Mouse (Mus musculus): ENCODE results near the gene Csnk1d. TPM values are rescaled to one million over a fixed set of nuclear protein-coding genes. Genes with fewer than 3 reads are reported as not detected.

Csnk1d gene
- total RNA-seq, 1 experiment from 2014 or later: 65.0 TPM

DNA sequence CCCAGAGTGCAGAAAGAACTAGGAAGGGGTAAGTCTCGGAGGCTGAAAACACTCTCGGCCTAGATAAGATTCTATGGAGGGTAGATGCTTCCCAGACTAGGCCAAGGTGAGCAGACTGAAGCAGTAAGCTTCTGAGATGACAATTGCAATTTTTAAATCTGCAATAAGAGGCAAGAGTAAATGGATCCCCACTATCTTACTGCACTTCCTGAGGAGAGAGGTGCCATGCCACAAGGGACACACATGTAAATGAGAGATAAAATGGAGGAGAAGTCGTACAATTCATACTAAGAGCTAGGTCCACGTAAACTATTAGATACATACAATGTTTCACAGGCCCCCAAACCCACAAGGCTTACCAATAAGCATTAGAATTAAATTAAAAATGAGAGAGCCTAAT is 62.7 kb downstream of the Csnk1d start:
- ATAC-seq (replicated peaks; ENCODE audit: low read depth, poor library complexity, severe bottlenecking): no peak

DNA sequence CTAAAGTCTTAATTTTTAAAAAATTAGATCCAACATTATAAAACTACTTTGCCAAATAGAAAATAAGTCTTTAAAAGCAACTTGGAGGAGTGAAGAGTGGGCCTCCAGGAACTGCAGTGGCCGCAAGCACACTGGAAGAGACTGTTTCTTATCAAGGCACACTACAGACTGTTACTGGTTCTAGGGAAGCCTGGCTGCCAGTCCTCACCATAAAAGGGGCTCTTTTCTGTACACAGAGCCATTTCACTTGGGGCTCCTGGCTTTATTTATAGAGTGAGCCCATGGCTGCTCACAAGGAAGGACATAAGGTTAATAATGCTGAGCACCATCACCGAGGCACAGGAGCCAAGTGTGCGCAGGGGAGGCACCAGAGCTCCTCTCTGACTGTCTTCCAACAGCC is 68.6 kb downstream of the Csnk1d start:
- no peak for ATAC-seq (replicated peaks; ENCODE audit: low read depth, poor library complexity, severe bottlenecking)

DNA sequence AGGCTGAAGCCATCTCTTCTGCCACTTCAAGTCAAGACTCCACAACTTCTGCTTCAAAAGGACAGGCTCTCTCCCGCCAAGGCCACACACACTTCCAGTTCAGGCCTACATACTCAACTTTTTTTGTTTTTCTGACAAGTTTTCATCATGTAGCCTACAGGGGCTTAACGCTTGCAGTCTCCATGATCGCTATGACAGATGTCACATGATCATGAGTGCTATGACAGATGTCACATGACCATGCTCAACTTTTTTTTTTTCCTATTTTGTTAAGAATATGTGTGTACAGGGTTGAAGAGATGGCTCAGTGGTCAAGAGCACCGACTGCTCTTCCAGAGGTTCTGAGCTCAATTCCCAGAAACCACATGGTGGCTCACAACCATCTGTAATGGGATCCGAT is 73.4 kb downstream of the Csnk1d start:
- no peak for ATAC-seq (replicated peaks; ENCODE audit: low read depth, poor library complexity, severe bottlenecking)

DNA sequence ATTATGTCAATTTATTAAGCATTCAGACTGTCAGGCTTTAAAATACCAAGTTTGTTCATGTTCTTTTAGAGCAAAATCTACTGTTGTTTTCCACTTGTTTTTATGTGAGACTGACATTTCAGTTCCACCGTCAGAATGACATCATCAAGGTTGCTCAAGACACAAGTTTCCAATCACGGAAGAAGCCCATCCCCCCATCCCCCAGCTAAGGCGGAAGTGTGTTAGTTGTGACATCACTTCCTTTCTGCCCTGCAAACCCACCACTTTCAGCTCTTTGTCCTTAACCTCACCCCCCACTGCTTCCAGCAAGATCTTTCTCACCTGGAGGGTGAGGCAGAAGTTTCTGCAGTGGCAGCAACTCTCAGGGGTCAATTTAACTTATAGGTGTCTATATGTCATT is 74.7 kb downstream of the Csnk1d start:
- 0 out of 2 replicates have a peak, but pooled peaks have one; percentile 54 for ATAC-seq (replicated peaks; ENCODE audit: low read depth, poor library complexity, severe bottlenecking)

- no peak for ATAC-seq (replicated peaks; ENCODE audit: low read depth, poor library complexity, severe bottlenecking)
Observed at GRCm38 (mm10) chr11:120913796-120914195, 77.3 kb downstream of the Csnk1d start.

Other genes with a start within 250 kb of the Csnk1d start
- 18.9 and 25.7 TPM in 2 replicates for gene Hmga1b, start 228.5 kb downstream of the Csnk1d start, total RNA-seq (2017)
- 4.8 and 5.6 TPM in 2 replicates for gene Rfng, start 207.1 kb downstream of the Csnk1d start, total RNA-seq (2017)
- 66.0 and 88.2 TPM in 2 replicates for gene Gps1, start 207.1 kb downstream of the Csnk1d start, total RNA-seq (2017)
- 43.2 and 57.9 TPM in 2 replicates for gene Dus1l, start 194.9 kb downstream of the Csnk1d start, total RNA-seq (2017)
- 46.0 and 62.3 TPM in 2 replicates for gene Fasn, start 166.8 kb downstream of the Csnk1d start, total RNA-seq (2017)
- 9.7 and 10.1 TPM in 2 replicates for gene Ccdc57, start 58.5 kb downstream of the Csnk1d start, total RNA-seq (2017)
- gene Slc16a3, start 42.9 kb downstream of the Csnk1d start, total RNA-seq (2017): 3.0 and 3.9 TPM in 2 replicates
- 1.1 and 3.1 TPM in 2 replicates for gene Cd7, start 48.1 kb upstream of the Csnk1d start, total RNA-seq (2017)
- gene Sectm1b, start 72.2 kb upstream of the Csnk1d start, total RNA-seq (2017): not detected in 2 replicates
- gene Sectm1a, start 89.9 kb upstream of the Csnk1d start, total RNA-seq (2017): not detected in 2 replicates
- gene Tex19.2, start 127.3 kb upstream of the Csnk1d start, total RNA-seq (2017): not detected in 2 replicates
- gene Tex19.1, start 154.8 kb upstream of the Csnk1d start, total RNA-seq (2017): not detected in 2 replicates
- not detected in 2 replicates for gene Uts2r, start 168.9 kb upstream of the Csnk1d start, total RNA-seq (2017)
- 9.6 and 10.0 TPM in 2 replicates for gene Hexdc, start 213.1 kb upstream of the Csnk1d start, total RNA-seq (2017)
- gene Ogfod3, start 213.4 kb upstream of the Csnk1d start, total RNA-seq (2017): 3.8 and 8.6 TPM in 2 replicates
- gene Cybc1, start 238.0 kb upstream of the Csnk1d start, total RNA-seq (2017): 22.7 and 30.2 TPM in 2 replicates
- 23.5 and 40.9 TPM in 2 replicates for gene Narf, start 245.9 kb upstream of the Csnk1d start, total RNA-seq (2017)